Mouse (Mus musculus): ENCODE measurements at regions not wholly inside any gene's neighbourhood (a gene's known extent, or its start where the extent isn't known, plus 50 kb on each side); places are given as distances from the start of the nearest gene placed in this dataset.
A peak's percentile ranks its signal among the peaks of the same experiment; 100 is the strongest.

DNA sequence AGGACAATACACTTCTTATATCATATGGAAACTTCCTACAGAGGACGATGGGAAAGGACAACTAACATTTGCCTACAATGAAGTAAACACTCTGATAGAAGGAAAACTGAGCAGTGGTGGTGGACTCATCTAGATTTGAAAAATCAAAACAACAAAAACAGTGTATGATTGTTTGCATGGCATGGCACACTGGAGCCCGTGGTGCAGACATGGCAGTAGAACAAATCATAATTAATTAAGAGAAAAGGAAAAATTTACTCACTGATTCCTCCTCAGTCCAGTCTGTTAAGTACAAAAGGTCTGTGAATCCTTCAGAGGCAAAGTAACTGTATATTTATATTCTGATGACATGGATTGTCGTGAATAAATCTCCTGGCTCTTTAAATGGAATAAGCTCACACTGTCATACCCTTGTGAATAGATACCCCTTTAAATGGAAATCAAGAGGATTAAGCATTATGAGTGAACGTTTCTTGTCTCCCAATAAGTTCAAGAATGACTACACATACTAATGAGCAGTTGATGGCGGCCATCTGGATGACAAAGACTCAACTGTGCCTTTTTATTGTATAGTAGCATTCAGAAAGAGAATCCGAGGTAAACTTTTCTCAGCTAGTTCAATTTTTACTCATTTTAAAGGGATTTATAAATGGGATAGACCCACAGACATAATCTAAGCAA, 511.1 kb downstream of the Arl4a start:
- no peak overlapping the region for H3K27ac ChIP-seq (ENCODE audit: insufficient read depth, low read depth, low read length, poor library complexity, severe bottlenecking)
- DNase-seq (ENCODE audit: low read depth, low spot score), result peak; percentile 3
- H3K36me3 ChIP-seq (ENCODE audit: control insufficient read depth, insufficient read depth, low read length, poor library complexity, severe bottlenecking), result no peaks in the 10 kb centered on the region
- in situ Hi-C loops (cut with MboI; ENCODE audit: low sequenced_read_pairs in 2 of 2, unreplicated experiment in 2 of 2), result no loop called here
- H3K4me1 ChIP-seq (ENCODE audit: control insufficient read depth in 2 of 2, insufficient read depth in 2 of 2, low read length in 2 of 2, poor library complexity in 1 of 2), result no peaks in the 10 kb centered on the region
- H3K9me3 ChIP-seq (ENCODE audit: control insufficient read depth, insufficient read depth, low read depth, low read length), result no peaks in the 10 kb centered on the region
- no peak overlapping the region for H3K9ac ChIP-seq (ENCODE audit: insufficient read depth, low read depth, low read length, poor library complexity, severe bottlenecking)
- no peak for TF ChIP-seq MAFK (IDR thresholded peaks at IDR 0.05; ENCODE audit: insufficient read depth, low read depth, low read length)
- TF ChIP-seq ZC3H11A (IDR thresholded peaks at IDR 0.05; ENCODE audit: borderline replicate concordance, low read depth, low read length), result no peak
- TF ChIP-seq ZNF384 (IDR thresholded peaks at IDR 0.05; ENCODE audit: low read depth, low read length), result no peak
- TF ChIP-seq HCFC1 (IDR thresholded peaks at IDR 0.05; ENCODE audit: borderline replicate concordance, insufficient read depth, low read length), result no peak
- H3K4me3 ChIP-seq (ENCODE audit: insufficient read depth in 1 of 2, low read depth in 1 of 2, low read length in 2 of 2, poor library complexity in 1 of 2, severe bottlenecking in 1 of 2), result no peak overlapping the region

DNA sequence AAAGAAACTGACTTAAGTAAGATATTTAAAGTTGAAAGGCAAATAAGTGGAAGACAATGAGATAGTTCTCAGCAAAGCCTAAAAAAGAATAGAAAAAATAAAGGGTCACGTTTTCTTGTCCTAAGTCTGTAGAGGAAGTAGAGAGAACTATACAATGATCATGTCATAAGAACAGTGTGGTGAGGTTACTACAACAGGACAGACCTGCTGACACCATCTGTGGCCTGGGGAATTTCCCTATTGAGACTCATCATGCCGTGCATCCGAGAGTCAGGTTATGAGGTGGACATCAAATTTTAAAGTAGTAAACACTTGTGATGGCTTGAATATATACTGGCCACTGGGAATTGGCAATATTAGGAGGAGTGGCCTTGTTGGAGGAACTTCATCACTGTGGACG, 522.1 kb downstream of the Arl4a start:
- TF ChIP-seq MAFK (IDR thresholded peaks at IDR 0.05; ENCODE audit: insufficient read depth, low read depth, low read length) (no peak), HCFC1 (IDR thresholded peaks at IDR 0.05; ENCODE audit: borderline replicate concordance, insufficient read depth, low read length) (no peak), ZNF384 (IDR thresholded peaks at IDR 0.05; ENCODE audit: low read depth, low read length) (no peak), ZC3H11A (IDR thresholded peaks at IDR 0.05; ENCODE audit: borderline replicate concordance, low read depth, low read length) (no peak), CHD2 (IDR thresholded peaks at IDR 0.05; ENCODE audit: low read depth, low read length) (no peak)
- Histone ChIP-seq H3K9me3 (ENCODE audit: control insufficient read depth, insufficient read depth, low read depth, low read length) (no peaks in the 10 kb centered on the region), H3K4me1 (ENCODE audit: control insufficient read depth in 2 of 2, insufficient read depth in 2 of 2, low read length in 2 of 2, poor library complexity in 1 of 2) (no peaks in the 10 kb centered on the region), H3K9ac (ENCODE audit: insufficient read depth, low read depth, low read length, poor library complexity, severe bottlenecking) (no peak overlapping the region), H3K27ac (ENCODE audit: insufficient read depth, low read depth, low read length, poor library complexity, severe bottlenecking) (no peak overlapping the region), H3K36me3 (ENCODE audit: control insufficient read depth, insufficient read depth, low read length, poor library complexity, severe bottlenecking) (no peaks in the 10 kb centered on the region), H3K4me3 (ENCODE audit: insufficient read depth in 1 of 2, low read depth in 1 of 2, low read length in 2 of 2, poor library complexity in 1 of 2, severe bottlenecking in 1 of 2) (no peak overlapping the region)
- in situ Hi-C loops (cut with MboI; ENCODE audit: low sequenced_read_pairs in 2 of 2, unreplicated experiment in 2 of 2), result loop anchor here (10.0 to 25.0 kb wide), 3 partner anchors 529 to 649 kb away; no protein-coding TSS in a partner anchor
- no peak for DNase-seq (ENCODE audit: low read depth, low spot score)

GRCm38 (mm10) chr12:39510855-39511254, 527.0 kb downstream of the Arl4a start:
- H3K4me3 ChIP-seq (ENCODE audit: insufficient read depth in 1 of 2, low read depth in 1 of 2, low read length in 2 of 2, poor library complexity in 1 of 2, severe bottlenecking in 1 of 2), result no peak overlapping the region
- no peak overlapping the region for H3K27ac ChIP-seq (ENCODE audit: insufficient read depth, low read depth, low read length, poor library complexity, severe bottlenecking)
- in situ Hi-C loops (cut with MboI; ENCODE audit: low sequenced_read_pairs in 2 of 2, unreplicated experiment in 2 of 2), result loop anchor here (10.0 to 25.0 kb wide), 3 partner anchors 534 to 654 kb away; no protein-coding TSS in a partner anchor
- H3K9me3 ChIP-seq (ENCODE audit: control insufficient read depth, insufficient read depth, low read depth, low read length), result no peaks in the 10 kb centered on the region
- H3K36me3 ChIP-seq (ENCODE audit: control insufficient read depth, insufficient read depth, low read length, poor library complexity, severe bottlenecking), result no peaks in the 10 kb centered on the region
- TF ChIP-seq MAFK (IDR thresholded peaks at IDR 0.05; ENCODE audit: insufficient read depth, low read depth, low read length) (no peak), HCFC1 (IDR thresholded peaks at IDR 0.05; ENCODE audit: borderline replicate concordance, insufficient read depth, low read length) (no peak), CHD2 (IDR thresholded peaks at IDR 0.05; ENCODE audit: low read depth, low read length) (no peak), ZC3H11A (IDR thresholded peaks at IDR 0.05; ENCODE audit: borderline replicate concordance, low read depth, low read length) (no peak), ZNF384 (IDR thresholded peaks at IDR 0.05; ENCODE audit: low read depth, low read length) (no peak)
- no peak for DNase-seq (ENCODE audit: low read depth, low spot score)
- no peaks in the 10 kb centered on the region for H3K4me1 ChIP-seq (ENCODE audit: control insufficient read depth in 2 of 2, insufficient read depth in 2 of 2, low read length in 2 of 2, poor library complexity in 1 of 2)
- H3K9ac ChIP-seq (ENCODE audit: insufficient read depth, low read depth, low read length, poor library complexity, severe bottlenecking), result no peak overlapping the region

DNA sequence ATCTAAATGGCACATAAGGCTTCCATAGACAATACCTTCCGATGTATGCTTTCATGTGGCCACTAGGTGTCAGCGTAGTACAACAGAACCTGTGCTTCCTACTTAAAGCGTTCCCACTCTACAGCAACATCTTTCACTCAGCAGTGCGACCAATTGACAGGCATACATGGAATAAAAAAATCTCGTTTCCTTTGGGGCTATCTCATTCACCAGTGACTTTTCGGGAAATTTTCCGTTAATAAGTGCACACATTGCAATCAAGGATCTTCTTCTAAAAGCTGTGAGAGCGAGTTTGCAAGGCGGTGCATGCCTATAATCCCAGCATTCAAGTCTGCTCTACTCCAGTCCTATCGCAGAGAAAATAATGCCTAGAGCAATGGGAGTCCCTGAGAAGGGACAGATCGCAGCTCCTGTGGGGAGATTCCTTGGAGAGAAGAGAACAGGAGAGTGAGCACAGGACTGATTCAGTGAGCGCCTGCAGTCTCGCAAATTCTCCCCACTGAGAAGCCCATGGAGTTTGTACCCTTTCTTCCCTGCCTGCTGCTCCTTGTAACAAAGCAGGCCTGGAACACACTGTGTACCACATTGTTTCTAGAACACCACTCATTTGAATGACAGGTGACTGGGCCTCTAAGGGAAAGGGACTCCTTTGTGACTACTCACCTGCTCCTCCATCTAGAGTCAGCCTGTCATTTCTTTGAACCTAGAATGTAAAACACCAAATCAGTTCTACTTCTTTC, 527.6 kb downstream of the Arl4a start:
- H3K27ac ChIP-seq (ENCODE audit: insufficient read depth, low read depth, low read length, poor library complexity, severe bottlenecking), result no peak overlapping the region
- TF ChIP-seq ZNF384 (IDR thresholded peaks at IDR 0.05; ENCODE audit: low read depth, low read length) (no peak), ZC3H11A (IDR thresholded peaks at IDR 0.05; ENCODE audit: borderline replicate concordance, low read depth, low read length) (peak; percentile 97)
- in situ Hi-C loops (cut with MboI; ENCODE audit: low sequenced_read_pairs in 2 of 2, unreplicated experiment in 2 of 2), result loop anchor here (10.0 to 25.0 kb wide), 3 partner anchors 535 to 655 kb away; no protein-coding TSS in a partner anchor
- H3K9ac ChIP-seq (ENCODE audit: insufficient read depth, low read depth, low read length, poor library complexity, severe bottlenecking), result no peak overlapping the region
- no peaks in the 10 kb centered on the region for H3K9me3 ChIP-seq (ENCODE audit: control insufficient read depth, insufficient read depth, low read depth, low read length)
- DNase-seq (ENCODE audit: low read depth, low spot score), result peak; percentile 57
- no peaks in the 10 kb centered on the region for H3K36me3 ChIP-seq (ENCODE audit: control insufficient read depth, insufficient read depth, low read length, poor library complexity, severe bottlenecking)
- H3K4me3 ChIP-seq (ENCODE audit: insufficient read depth in 1 of 2, low read depth in 1 of 2, low read length in 2 of 2, poor library complexity in 1 of 2, severe bottlenecking in 1 of 2), result no peak overlapping the region
- H3K4me1 ChIP-seq (ENCODE audit: control insufficient read depth in 2 of 2, insufficient read depth in 2 of 2, low read length in 2 of 2, poor library complexity in 1 of 2), result no peaks in the 10 kb centered on the region
